Mouse (Mus musculus) hindbrain, embryonic 15.5 days (tissue): ENCODE data around the gene Med13l. TPM values are rescaled to one million over a fixed set of nuclear protein-coding genes. Genes with fewer than 3 reads are reported as not detected.
"Not testable (repeated sequence)": the region's sequence is repeated elsewhere in the genome, so short reads cannot be mapped to it uniquely, and the experiment has no call there.

Source experiments
- ATAC-seq: fragments of 200-750 bp; cut with Nextera tagmentation; 2 replicates; pipeline ENCODE4 v1.8.0; 2017; ENCODE audit warnings: low read depth, moderate number of reproducible peaks, moderate TSS enrichment; ENCODE audit not compliant: low FRiP score
- H3K27ac ChIP-seq: fragments of 300-500 bp; sonication (generic); replicated peaks from 2 replicates; pipeline ENCODE4 v1.5.1; 2015; ENCODE audit warnings: mild to moderate bottlenecking, inconsistent platforms
- H3K27me3 ChIP-seq: fragments of 300-500 bp; sonication (generic); 2 replicates; pipeline ENCODE4 v1.6.1; 2015; ENCODE audit warnings: control low read depth, inconsistent platforms
- H3K36me3 ChIP-seq: fragments of 300-500 bp; sonication (generic); 2 replicates; pipeline ENCODE4 v1.6.1; 2015; ENCODE audit warnings: control low read depth, inconsistent platforms
- H3K4me1 ChIP-seq: fragments of 300-500 bp; sonication (generic); replicated peaks from 2 replicates; pipeline ENCODE4 v1.6.1; 2015; ENCODE audit warnings: control low read depth, inconsistent platforms
- H3K4me2 ChIP-seq: fragments of 300-500 bp; sonication (generic); 2 replicates; pipeline ENCODE4 v1.6.1; 2015; ENCODE audit warnings: moderate library complexity, mild to moderate bottlenecking, inconsistent platforms
- H3K4me3 ChIP-seq: fragments of 300-500 bp; sonication (generic); 2 replicates; pipeline ENCODE4 v1.5.1; 2015; ENCODE audit warnings: mild to moderate bottlenecking, inconsistent platforms
- H3K9ac ChIP-seq: fragments of 300-500 bp; sonication (generic); 2 replicates; pipeline ENCODE4 v1.6.1; 2015; ENCODE audit warnings: inconsistent platforms
- H3K9me3 ChIP-seq: fragments of 300-500 bp; sonication (generic); 2 replicates; pipeline ENCODE4 v1.6.1; 2016; ENCODE audit warnings: control low read depth, inconsistent platforms
- WGBS: fragments of 180-500 bp; shearing (Covaris S2); methylation state at CpG from one replicate; pipeline ENCODE4 v1.1.7; 2015; 5-methylcytosine and 5-hydroxymethylcytosine counted together
- polyA plus RNA-seq: library from polyadenylated mRNA; unstranded; fragments of >200 nt; fragmentation: Nextera tagmentation; extraction: Ambion mirVana; gene quantifications from 2 replicates; pipeline ENCODE4 v1.2.1, GENCODE M21; 2015

The Med13l gene
- polyA plus RNA-seq, 1 experiment from 2014 or later, result 13.7 TPM

DNA sequence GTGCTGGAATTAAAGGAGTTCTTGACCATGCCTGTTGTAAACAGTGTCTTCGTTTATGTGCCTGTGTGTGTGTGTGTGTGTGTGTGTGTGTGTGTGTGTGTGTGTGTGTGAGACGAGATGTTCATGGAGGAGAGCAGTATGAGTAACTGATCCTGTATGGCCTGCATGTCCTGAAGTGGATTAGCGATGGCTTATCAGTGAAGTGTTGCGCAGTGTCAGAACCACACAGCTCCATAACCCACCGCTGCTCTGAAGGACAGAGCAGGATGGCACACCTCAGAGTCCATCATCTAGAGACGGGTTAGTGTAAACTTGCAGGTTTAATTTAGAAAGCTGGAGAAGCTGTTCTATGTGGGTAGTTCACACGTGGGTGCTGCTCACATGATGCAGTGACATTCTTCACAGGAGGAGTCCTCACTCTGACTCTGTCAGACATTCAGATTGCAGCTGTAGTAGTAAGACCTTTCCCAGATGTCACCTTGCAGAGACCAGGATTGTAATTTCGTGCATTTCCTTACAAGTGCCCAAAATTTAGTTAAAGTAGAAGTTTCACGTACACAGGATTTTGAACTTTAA lies 78.1 kb downstream of the Med13l start:
- peaks cover 33% of the 10 kb centered on the region for H3K4me1 ChIP-seq
- ATAC-seq, result no peak
- no peak overlapping the region for H3K4me3 ChIP-seq
- WGBS, result 85% methylated on average over 9 of the region's 9 CpGs
- H3K27me3 ChIP-seq, result no peaks in the 10 kb centered on the region
- H3K9me3 ChIP-seq, result no peaks in the 10 kb centered on the region
- H3K27ac ChIP-seq, result no peak overlapping the region
- H3K9ac ChIP-seq, result no peak overlapping the region
- no peaks in the 10 kb centered on the region for H3K36me3 ChIP-seq
- no peak overlapping the region for H3K4me2 ChIP-seq

DNA sequence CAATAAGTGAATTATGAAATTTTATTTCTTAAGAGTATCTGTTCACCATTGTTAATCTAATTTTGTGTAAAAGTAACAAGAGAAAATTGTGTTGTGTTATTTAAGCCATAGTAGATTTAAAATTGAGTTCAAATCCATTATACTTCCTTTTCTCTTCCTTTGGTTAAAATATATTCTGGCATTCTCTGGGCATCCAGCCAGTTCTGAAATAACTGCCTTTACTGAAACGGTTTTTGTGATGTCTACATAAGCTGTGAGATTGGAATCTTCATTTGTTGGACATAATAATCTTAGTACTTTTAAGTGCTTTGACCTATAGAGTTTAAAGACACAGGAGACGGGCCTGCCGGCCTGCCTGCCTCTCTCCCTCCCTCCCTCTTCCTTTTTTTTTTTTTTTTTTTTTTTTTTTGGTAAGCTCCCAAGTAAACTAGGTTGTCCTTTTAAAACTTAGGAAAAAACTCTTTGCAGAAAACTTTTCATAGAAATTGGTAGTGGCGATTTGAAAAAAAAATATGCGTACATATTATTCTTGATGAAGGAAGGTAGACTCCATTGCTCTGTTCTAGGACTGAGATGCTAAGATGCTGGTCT lies 78.7 kb downstream of the Med13l start:
- Histone ChIP-seq H3K9ac (no peak overlapping the region), H3K9me3 (no peaks in the 10 kb centered on the region), H3K4me1 (peaks cover 28% of the 10 kb centered on the region), H3K4me2 (no peak overlapping the region), H3K36me3 (no peaks in the 10 kb centered on the region), H3K4me3 (no peak overlapping the region), H3K27ac (no peak overlapping the region), H3K27me3 (no peaks in the 10 kb centered on the region)
- ATAC-seq, result no peak
- 61% methylated on average over 5 of the region's 5 CpGs for WGBS

- no peak for ATAC-seq
- Histone ChIP-seq H3K27me3 (no peaks in the 10 kb centered on the region), H3K27ac (no peak overlapping the region), H3K4me2 (no peak overlapping the region), H3K9ac (no peak overlapping the region), H3K4me3 (no peak overlapping the region), H3K36me3 (no peaks in the 10 kb centered on the region), H3K4me1 (peaks cover 30% of the 10 kb centered on the region), H3K9me3 (no peaks in the 10 kb centered on the region)
- WGBS, result 85% methylated on average over 12 of the region's 12 CpGs
Measured at GRCm38 (mm10) chr5:118644041-118644440, 83.6 kb downstream of the Med13l start.

- H3K4me1 ChIP-seq, result peaks cover 30% of the 10 kb centered on the region
- no peak for ATAC-seq
- H3K4me3 ChIP-seq, result no peak overlapping the region
- H3K27me3 ChIP-seq, result no peaks in the 10 kb centered on the region
- H3K27ac ChIP-seq, result no peak overlapping the region
- no peak overlapping the region for H3K9ac ChIP-seq
- no peak overlapping the region for H3K4me2 ChIP-seq
- 92% methylated on average over 8 of the region's 8 CpGs for WGBS
- no peaks in the 10 kb centered on the region for H3K36me3 ChIP-seq
- no peaks in the 10 kb centered on the region for H3K9me3 ChIP-seq
Measured at GRCm38 (mm10) chr5:118644511-118644910, 84.0 kb downstream of the Med13l start.

- Histone ChIP-seq H3K27ac (no peak overlapping the region), H3K4me2 (no peak overlapping the region), H3K9ac (no peak overlapping the region), H3K4me3 (no peak overlapping the region), H3K27me3 (no peaks in the 10 kb centered on the region), H3K36me3 (no peaks in the 10 kb centered on the region), H3K4me1 (peaks cover 38% of the 10 kb centered on the region), H3K9me3 (no peaks in the 10 kb centered on the region)
- 76% methylated on average over 10 of the region's 10 CpGs for WGBS
- no peak for ATAC-seq
Measured at GRCm38 (mm10) chr5:118645196-118645805, 84.8 kb downstream of the Med13l start.

- Histone ChIP-seq H3K27ac (no peak overlapping the region), H3K9me3 (no peaks in the 10 kb centered on the region), H3K27me3 (no peaks in the 10 kb centered on the region), H3K36me3 (no peaks in the 10 kb centered on the region), H3K4me1 (peaks cover 46% of the 10 kb centered on the region), H3K9ac (no peak overlapping the region), H3K4me3 (no peak overlapping the region), H3K4me2 (no peak overlapping the region)
- ATAC-seq, result no peak
- WGBS, result 51% methylated on average over 5 of the region's 5 CpGs
Measured at GRCm38 (mm10) chr5:118646897-118647296, 86.4 kb downstream of the Med13l start.

DNA sequence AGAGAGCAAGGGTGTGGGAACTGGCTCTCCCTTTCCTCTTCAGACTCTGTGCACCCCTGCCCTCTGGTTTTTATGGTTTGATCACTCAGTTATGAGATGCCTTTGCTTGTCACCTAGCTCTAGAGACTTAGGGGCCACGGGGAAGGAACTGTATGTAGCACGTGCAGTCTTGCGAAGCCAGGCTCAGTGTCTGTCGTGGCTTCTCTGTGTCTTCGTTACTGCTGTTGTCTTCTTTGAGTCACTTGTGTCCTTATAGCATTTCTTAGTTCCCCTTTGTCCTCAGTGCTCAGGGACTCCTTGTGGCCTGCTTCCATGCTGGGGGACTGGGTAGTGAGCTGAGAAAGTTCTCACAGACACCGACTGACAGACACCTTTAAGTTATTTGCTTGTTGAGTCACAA lies 86.9 kb downstream of the Med13l start:
- no peaks in the 10 kb centered on the region for H3K36me3 ChIP-seq
- no peak for ATAC-seq
- no peak overlapping the region for H3K9ac ChIP-seq
- WGBS, result 54% methylated on average over 6 of the region's 6 CpGs
- H3K4me1 ChIP-seq, result peaks cover 42% of the 10 kb centered on the region
- no peak overlapping the region for H3K4me3 ChIP-seq
- no peaks in the 10 kb centered on the region for H3K27me3 ChIP-seq
- no peak overlapping the region for H3K27ac ChIP-seq
- no peak overlapping the region for H3K4me2 ChIP-seq
- H3K9me3 ChIP-seq, result no peaks in the 10 kb centered on the region

DNA sequence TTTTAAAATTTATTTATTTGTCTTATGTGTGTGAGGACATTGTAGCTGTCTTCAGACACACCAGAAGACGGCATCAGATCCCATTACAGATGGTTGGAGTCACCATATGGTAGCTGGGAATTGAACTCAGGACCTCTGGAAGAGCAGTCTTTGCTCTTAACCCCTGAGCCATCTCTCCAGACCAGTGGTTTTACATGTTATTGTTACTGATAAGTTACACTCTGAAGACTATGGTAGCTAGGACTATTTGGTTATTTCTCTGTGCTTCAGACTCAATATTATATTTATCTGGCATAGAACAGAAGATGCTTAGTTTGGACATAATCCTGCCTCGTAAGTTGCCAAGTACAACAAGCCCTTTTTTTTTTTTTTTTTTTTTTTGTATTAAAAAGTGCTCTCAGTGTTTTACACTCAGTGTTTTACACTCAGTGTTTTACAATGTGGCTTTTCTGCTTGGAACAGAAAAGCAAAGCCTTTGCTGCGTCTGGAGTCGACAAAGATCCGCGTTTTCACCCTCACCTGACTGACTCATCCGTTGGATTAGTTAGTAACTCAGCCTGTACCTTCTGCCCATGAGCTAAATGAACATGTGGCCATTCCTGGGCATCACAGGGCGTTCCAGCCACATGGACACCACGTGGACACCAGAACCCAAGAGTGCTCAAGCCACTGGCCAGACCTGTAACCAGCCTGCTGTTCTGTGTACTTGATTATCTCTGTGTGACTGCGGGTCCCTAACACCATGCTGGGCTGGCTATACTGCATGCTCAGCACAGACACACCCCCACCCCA lies 88.9 kb downstream of the Med13l start:
- ATAC-seq, result no peak
- Histone ChIP-seq H3K27ac (no peak overlapping the region; the same call in 1 of the 2 replicates), H3K9ac (no peak overlapping the region), H3K36me3 (no peaks in the 10 kb centered on the region), H3K4me1 (peaks cover 41% of the 10 kb centered on the region), H3K4me3 (no peak overlapping the region), H3K27me3 (no peaks in the 10 kb centered on the region), H3K9me3 (no peaks in the 10 kb centered on the region), H3K4me2 (no peak overlapping the region)
- WGBS, result 83% methylated on average over 10 of the region's 10 CpGs

DNA sequence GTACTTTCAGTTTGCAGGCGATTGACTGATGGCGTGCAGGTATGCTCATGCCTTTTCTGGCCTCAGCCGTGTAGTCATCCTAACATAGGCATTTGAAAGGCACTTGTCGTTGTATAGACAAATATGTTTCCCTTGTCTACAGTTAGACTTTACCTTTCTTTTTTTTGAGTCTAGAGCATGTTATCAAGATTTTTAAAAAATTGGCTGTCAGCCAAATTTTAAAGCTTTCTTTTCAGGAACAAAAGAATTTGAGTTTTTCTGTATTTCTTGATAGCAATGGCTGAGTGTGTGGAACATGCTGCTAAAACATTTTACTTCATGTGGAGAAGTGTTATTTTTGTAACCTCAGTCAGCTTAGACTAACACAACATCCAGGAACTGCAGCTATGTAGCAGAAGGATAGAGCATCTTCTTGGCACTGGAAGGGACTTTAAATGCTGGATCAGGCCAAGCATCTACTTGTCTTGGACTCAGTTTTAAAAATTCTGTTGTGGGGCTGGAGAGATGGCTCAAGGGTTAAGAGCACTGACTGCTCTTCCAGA lies 89.6 kb downstream of the Med13l start:
- Histone ChIP-seq H3K36me3 (no peaks in the 10 kb centered on the region), H3K27me3 (no peaks in the 10 kb centered on the region), H3K9me3 (no peaks in the 10 kb centered on the region), H3K9ac (no peak overlapping the region), H3K4me3 (no peak overlapping the region), H3K27ac (no peak overlapping the region; the same call in 1 of the 2 replicates), H3K4me2 (no peak overlapping the region), H3K4me1 (peaks cover 48% of the 10 kb centered on the region)
- ATAC-seq, result no peak
- 81% methylated on average over 4 of the region's 4 CpGs for WGBS

DNA sequence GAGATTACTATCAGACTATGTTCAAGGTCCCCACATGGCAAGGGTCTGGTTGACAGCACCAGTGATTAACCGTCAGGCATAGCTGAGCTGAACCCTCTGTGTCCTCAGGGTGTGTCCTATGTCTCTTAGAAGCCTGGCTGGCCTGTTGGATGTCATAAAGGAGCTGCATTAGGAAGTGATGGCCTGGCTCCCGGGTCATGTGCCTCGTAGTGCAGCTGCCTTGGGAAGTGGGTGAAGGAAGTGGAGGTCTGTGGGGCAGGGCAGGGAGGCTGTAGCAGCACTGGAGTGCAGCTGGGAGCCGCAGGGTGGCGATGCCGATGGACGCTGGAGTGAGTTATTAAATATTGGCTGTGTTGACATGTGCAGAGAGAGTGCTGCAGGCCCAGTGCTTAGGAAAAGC lies 90.3 kb downstream of the Med13l start:
- no peak for ATAC-seq
- no peak overlapping the region for H3K27ac ChIP-seq
- 69% methylated on average over 7 of the region's 7 CpGs for WGBS
- no peaks in the 10 kb centered on the region for H3K9me3 ChIP-seq
- no peak overlapping the region for H3K4me2 ChIP-seq
- H3K36me3 ChIP-seq, result no peaks in the 10 kb centered on the region
- H3K9ac ChIP-seq, result no peak overlapping the region
- peaks cover 48% of the 10 kb centered on the region for H3K4me1 ChIP-seq
- H3K4me3 ChIP-seq, result no peak overlapping the region
- H3K27me3 ChIP-seq, result no peaks in the 10 kb centered on the region

GRCm38 (mm10) chr5:118652611-118653010 lies 92.1 kb downstream of the Med13l start:
- Histone ChIP-seq H3K36me3 (no peaks in the 10 kb centered on the region), H3K9me3 (no peaks in the 10 kb centered on the region), H3K9ac (no peak overlapping the region), H3K4me3 (no peak overlapping the region), H3K4me2 (no peak overlapping the region), H3K27ac (no peak overlapping the region), H3K27me3 (no peaks in the 10 kb centered on the region), H3K4me1 (peaks cover 44% of the 10 kb centered on the region)
- 86% methylated on average over 8 of the region's 8 CpGs for WGBS
- no peak for ATAC-seq

DNA sequence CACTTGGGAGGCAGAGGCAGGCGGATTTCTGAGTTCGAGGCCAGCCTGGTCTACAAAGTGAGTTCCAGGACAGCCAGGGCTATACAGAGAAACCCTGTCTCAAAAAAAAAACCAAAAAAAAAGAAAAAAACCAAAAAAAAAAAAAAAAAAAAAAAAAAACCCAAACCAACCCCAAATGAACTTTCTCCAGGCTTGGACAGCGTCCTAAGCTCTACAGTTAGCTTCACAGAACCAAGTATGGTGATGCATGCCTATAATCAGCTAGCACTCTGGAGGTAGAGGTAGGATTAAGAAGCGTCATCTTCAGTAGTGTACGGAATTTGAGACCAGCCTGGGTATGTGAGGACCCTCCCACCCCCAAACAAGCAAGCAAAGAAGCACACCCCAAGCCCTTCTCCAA lies 92.6 kb downstream of the Med13l start:
- not testable (repeated sequence) for H3K4me2 ChIP-seq, H3K27me3 ChIP-seq, H3K36me3 ChIP-seq, H3K4me3 ChIP-seq, H3K27ac ChIP-seq, ATAC-seq, H3K9ac ChIP-seq, H3K9me3 ChIP-seq
- WGBS, result 95% methylated on average over 5 of the region's 5 CpGs
- peaks cover 43% of the 10 kb centered on the region for H3K4me1 ChIP-seq
